Mouse (Mus musculus) right cerebral cortex, postnatal 14 days (tissue): ENCODE results near the gene Slc5a4a.

Source experiments
- DNase-seq: peaks from one replicate; pipeline ENCODE4 v3.0.0; 2022

Gene Slc5a4a

DNA sequence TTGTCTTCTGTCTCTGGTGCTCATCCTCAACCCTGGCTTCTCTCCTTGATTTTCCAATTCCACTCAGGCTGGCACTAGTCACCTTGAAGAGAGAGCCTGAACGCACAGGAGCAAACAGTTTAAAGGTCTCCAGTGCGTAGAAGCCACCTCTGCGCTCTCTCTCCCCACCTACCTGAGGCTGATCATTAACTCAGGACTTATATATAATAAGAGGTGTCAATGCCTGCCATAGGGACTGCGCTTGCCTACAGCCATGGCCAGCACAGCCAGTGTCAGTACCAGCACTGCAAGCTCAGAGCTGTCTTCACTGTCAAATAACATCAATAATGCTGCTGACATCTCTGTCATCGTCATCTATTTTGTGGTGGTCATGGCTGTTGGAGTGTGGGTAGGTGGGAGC lies at the start of gene Slc5a4a:
TSS of gene Slc5a4a (plus strand) at position 174 of the 400 bp plus-strand sequence.
- no peak for DNase-seq

DNA sequence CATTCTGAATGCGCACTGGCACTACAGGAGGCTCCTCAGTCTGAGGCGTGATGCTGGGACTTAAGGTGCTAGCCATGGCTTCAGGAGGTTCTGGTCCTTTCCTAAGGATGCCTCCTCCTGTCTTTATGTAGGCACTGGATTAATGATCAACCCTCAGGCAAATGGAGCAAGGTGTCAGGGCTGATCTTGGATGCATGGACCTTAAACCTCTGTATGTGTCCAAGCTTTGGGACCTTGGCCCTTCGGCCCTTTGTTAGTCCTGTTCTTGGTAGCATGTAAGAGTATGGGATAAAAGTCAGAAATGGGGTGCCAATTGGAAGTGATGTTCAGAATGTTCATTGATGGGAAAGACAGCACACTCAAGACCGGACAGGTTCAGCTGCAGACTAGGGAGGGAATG lies 36.4 kb upstream of the Slc5a4a start, which contains the start of gene Slc5a4b:
TSS of gene Slc5a4b (minus strand) at position 101 of the 400 bp plus-strand sequence.
- no peak for DNase-seq

DNA sequence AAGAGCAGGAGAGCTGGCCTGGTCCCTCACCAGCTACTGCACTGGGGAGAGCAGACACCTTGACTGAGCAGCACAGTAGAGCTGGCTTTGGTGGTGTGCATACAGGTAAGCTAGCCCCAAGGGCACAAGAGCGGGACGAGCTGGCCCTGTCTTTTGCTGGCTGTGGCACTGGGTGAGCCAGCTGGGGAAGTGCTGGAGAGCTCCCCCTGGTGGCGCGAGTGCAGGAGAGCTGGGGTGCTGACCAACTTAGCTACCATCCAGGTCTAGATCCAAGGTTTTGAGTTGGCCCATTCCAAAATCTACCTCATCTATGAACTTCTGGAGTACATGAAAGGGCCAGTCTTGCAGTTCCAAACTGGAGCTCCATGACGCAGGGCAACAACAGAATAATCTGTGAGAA lies 29.3 kb upstream of the Slc5a4a start:
- DNase-seq: peak; percentile 25

- peak; percentile 25 for DNase-seq
Measured at GRCm38 (mm10) chr10:76118741-76119140, 28.5 kb upstream of the Slc5a4a start.

- no peak for DNase-seq
Measured at GRCm38 (mm10) chr10:76120124-76120711, 27.0 kb upstream of the Slc5a4a start.

- no peak for DNase-seq
Measured at GRCm38 (mm10) chr10:76121495-76121894, 25.8 kb upstream of the Slc5a4a start.

GRCm38 (mm10) chr10:76132506-76132905 lies 14.7 kb upstream of the Slc5a4a start:
- no peak for DNase-seq

DNA sequence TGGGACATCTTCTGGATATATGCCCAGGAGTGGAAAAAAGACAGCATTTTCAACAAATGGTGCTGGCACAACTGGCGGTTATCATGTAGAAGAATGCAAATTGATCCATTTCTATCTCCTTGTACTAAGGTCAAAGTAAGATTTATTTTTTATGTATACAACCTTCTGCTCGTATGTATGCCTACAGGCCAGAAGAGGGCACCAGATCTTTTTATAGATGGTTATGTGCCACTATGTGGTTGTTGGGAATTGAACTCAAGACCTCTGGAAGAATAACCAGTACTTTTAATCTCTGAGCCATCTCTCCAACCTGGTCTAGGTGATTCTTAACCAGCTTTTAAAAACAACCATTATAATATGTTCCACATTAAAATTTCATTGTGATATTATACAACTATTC lies 10.9 kb upstream of the Slc5a4a start:
- DNase-seq: no peak

DNA sequence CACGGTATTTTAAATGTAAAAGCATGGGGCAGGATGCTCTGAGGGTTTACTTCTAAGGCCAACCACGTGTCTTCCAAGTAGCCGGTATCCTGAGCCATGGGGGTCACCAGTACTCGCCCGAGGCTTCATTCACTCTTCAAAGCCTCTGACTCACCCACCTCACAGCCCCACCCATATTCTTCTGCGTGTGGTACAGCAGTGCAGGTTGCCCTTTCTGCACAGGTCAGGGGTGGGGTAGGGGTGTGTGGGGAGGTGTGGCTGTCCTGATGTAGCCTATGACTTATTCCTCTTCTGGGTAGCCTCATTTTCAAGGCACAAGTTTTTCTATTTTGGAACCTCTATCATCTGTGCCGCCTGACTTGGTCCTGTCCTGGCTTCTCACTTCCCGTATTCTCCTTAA lies 405 bp upstream of the Slc5a4a start:
- no peak for DNase-seq

DNA sequence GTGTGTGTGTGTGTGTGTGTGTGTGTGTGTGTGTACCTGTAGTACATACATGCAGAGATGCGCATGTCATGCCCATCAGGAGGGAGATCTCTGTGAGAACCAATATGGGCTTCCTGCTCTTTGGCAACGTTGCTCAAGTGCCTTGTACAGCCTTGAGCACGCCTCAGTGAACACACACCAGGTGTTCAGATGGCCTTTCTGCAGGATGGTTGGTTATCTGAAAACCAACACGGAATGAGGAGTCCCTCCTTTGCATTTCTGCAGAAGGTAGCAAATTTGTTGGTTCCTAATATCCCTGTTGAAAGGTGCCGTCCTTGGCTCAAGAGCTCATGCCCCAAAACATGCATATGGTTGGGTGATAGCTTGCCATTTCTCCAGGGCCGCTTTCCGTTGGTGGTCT lies 8.7 kb downstream of the Slc5a4a start:
- DNase-seq: no peak

DNA sequence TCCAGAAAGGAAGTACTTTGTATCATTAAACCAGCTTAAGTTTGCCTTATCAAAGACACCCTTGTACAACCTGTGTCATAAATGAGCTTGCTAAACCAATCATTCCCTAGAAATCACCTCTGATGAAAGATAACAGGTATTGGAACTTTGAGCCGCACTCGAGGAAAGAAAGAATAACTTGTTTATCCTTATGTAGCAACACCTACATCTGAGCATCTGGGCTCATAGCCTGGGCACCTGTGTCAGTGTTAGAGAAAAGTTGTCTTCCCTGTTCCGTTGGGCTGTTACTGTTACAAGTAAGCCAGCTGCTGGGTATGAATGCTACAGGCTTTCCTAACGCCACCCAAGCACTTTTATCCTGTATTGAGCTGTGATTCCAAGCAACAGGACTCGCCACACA lies 10.3 kb downstream of the Slc5a4a start:
- no peak for DNase-seq

DNA sequence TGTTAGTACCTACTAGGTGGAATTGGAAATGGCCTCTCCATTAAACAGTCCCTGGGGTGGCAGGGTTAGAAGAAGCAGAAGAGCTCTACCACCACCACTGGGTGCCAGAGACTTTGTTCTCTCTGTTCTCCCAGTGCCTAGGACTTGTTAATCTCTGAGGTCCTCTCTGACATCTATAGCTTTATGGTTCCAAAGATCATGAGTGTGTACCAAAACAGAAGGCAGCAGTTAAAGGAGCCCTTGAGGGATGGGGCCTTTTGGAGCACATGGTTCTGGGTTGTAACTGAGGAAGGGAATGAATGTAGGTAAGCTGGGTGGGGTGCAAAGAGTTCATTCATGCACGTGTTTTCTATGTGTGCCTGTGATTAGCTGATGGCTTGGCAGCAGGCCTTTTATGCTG lies 10.8 kb downstream of the Slc5a4a start:
- DNase-seq: no peak

DNA sequence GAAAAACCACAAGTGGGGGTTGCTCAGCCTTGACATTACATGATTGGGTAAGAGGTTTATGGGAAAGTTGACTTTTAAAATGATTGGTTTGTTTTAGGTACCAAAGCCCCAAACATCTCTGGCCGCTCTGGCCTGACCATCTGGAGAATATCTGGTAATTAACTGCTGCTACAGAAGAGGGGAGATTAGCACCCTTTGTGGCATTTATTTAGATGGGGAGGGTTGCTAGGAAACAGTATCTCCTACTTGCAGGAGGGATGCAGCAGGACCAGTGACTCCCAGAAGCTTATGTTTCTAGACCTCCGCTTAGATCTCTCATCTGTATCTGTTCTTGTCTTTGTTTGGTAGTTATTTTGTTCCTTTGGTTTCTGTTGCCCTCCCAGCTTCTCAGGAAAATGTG lies 27.6 kb downstream of the Slc5a4a start:
- no peak for DNase-seq

GRCm38 (mm10) chr10:76185216-76185615 lies 38.0 kb downstream of the Slc5a4a start:
- no peak for DNase-seq

- no peak for DNase-seq
Measured at GRCm38 (mm10) chr10:76188010-76188409, 40.8 kb downstream of the Slc5a4a start.

GRCm38 (mm10) chr10:76201416-76201815 lies 54.2 kb downstream of the Slc5a4a start:
- DNase-seq: no peak

DNA sequence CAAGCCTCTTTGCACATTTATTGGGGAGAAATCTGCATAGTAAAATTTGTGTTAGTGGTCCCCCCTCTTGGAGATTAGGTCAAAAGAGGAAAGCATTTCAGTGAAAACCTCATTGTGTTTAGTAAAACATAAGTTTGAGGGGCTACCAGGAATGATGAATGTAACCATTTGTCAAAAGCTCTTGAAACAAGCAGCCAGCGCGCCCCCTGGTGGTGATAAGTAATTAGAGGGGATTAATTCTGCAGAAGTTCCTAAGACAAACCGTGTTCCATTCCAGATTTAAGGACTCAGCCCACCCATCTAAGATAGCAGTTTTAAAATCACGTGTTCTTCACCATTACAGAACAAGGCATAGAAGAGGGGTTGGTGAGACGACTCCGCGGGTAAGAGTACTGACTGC lies 54.7 kb downstream of the Slc5a4a start:
- DNase-seq: peak; percentile 90

DNA sequence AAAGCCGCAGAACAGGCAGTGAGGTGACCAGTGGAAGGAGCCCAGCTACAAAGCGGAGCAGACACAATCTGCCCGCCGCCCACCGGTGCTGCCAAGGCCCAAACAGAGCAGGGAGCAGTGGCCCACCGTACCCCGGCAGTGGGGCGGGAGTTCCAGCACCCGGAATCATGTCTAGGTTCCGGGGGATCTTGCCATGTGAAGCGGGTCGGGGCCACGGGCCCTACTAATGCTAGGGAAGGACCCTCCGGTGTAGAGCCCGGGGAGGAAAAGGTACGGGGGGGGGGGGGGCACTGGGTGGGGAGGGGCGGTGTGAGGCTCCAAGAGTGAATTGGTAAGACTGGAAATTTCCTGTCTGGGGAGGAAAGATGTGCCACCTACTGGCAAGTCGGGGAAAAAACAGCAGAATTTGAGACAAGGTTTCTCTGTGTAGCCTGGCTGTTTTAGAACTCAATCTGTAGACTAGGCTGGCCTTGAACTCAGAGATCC lies 56.6 kb downstream of the Slc5a4a start:
- peak; percentile 32 for DNase-seq

- DNase-seq: no peak
Measured at GRCm38 (mm10) chr10:76207262-76207796, 60.1 kb downstream of the Slc5a4a start.

DNA sequence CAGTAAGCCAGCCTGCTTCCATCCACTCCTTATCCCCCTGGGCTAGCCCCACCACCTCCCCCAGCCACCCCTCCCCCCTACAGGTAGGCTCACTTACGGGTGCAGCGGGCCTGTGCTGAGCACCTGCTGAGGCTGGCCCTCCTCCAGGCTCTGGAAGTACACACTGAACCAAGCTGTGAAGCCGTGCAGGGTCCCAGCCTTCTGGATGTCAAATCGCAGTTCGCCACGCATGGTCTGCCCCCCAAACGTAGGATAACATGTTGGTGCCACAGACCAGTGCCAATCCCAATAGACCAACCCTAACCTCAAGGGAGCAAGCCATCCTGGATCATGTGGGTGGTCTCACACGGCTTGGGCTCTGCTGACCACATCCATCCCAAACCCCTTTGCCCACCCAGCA lies 62.0 kb downstream of the Slc5a4a start:
- DNase-seq: no peak

GRCm38 (mm10) chr10:76210806-76211205 lies 63.6 kb downstream of the Slc5a4a start:
- DNase-seq: no peak

- no peak for DNase-seq
Measured at GRCm38 (mm10) chr10:76212121-76212520, 64.9 kb downstream of the Slc5a4a start.

- no peak for DNase-seq
Measured at GRCm38 (mm10) chr10:76214161-76214560, 66.9 kb downstream of the Slc5a4a start.

GRCm38 (mm10) chr10:76217056-76217455 lies 69.8 kb downstream of the Slc5a4a start:
- DNase-seq: no peak

GRCm38 (mm10) chr10:76218240-76218639 lies 71.0 kb downstream of the Slc5a4a start:
- no peak for DNase-seq
